Mouse (Mus musculus) ZHBTc4 (cell line): ENCODE results near the gene H2al2b.
"Not testable (repeated sequence)": the region's sequence is repeated elsewhere in the genome, so short reads cannot be mapped to it uniquely, and the experiment has no call there.

Experiments used
- DNase-seq: peaks from one replicate; pipeline ENCODE4 v3.0.0-alpha.2; 2011; ENCODE audit warnings: low read depth, low spot score

Gene H2al2b

DNA sequence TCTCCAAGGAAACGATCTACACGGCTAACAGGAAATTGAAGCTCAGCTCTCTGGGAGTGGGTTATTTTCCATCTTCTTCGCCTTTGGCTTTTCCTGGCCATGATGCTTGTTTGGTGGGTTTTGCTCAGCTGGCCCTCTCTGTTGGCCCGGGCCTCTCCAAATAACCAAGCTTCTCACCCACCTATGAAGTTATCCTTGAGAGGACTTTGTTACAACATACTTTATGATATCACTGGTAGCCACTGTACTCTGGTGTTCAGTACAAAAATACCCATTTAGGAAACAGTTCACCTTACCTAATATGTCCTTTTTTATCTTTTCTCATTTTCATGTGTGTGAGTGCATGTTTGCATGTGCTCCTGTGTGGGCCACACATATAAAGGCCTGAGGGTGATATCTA lies at the start of gene H2al2b:
Gene H2al2b (minus strand): TSS at position 101 of the 400 bp plus-strand sequence.
- not testable (repeated sequence) for DNase-seq
